Mouse (Mus musculus): Measurements from ENCODE around the gene Disp3.

Gene Disp3

GRCm38 (mm10) chr4:148214460-148215136 is 73.2 kb downstream of the Disp3 start:
- TF ChIP-seq GATA4 (IDR thresholded peaks at IDR 0.05; ENCODE audit: insufficient replicate concordance, low read length): no peak

GRCm38 (mm10) chr4:148204873-148205232 is 82.9 kb downstream of the Disp3 start:
- TF ChIP-seq GATA4 (IDR thresholded peaks at IDR 0.05; ENCODE audit: insufficient replicate concordance, low read length): no peak

DNA sequence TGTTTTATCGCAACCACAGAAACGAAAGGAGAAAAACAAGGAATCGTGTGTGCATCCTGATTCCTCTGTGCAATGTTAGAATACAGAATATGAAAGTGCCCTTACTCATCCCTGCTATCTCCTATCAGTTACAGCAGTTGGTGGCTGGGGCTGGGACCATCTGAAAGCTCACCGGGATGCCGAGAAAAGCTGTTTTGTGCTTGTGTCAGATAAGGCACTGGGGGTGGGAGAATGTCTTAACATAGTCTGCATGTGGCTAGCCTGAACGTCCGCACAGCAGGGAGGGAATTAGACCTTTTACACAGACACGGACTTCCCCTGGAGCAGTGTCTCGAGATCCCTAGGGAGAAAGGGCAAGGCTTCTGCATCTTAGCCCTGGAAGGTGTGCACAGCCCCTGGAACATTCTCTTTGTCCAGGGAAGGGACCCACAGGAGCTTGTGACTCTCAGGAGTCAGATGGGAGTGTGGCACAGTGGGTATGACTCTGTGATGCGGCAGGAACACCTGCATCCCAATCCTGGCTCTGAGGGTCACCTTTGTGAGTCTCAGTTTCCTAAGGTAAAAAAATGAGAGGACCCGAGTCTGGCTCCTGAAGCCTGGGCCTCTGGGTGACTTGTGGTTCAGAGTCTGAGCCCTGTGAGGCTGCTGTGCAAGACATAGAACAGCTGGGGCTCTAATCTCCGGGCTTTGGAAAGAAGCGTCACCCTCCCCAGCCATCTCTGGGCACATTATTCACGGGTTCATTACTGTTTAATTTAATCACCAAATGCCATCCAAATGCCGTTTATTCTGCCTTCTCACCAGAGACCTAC is 83.5 kb downstream of the Disp3 start:
- no peak for TF ChIP-seq GATA4 (IDR thresholded peaks at IDR 0.05; ENCODE audit: insufficient replicate concordance, low read length)

DNA sequence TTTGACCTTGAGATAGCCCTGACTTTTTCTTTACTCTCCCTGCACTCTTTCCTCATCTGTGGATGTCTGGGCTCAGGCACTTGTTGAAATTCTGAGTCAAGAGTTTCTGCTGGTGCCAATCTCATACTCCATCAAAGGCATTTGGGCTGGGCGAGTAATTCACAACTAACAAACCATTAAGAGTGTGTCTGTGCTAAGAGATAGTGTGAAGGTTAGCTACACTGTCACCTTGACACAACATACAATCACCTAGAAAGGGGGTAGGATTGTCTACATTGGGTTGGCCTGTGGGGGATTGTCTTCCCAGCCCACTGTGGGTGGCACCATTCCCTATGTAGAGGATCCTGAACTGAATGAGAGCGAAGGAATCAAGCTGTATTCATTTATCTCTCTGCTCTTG is 84.2 kb downstream of the Disp3 start:
- TF ChIP-seq GATA4 (IDR thresholded peaks at IDR 0.05; ENCODE audit: insufficient replicate concordance, low read length): no peak

DNA sequence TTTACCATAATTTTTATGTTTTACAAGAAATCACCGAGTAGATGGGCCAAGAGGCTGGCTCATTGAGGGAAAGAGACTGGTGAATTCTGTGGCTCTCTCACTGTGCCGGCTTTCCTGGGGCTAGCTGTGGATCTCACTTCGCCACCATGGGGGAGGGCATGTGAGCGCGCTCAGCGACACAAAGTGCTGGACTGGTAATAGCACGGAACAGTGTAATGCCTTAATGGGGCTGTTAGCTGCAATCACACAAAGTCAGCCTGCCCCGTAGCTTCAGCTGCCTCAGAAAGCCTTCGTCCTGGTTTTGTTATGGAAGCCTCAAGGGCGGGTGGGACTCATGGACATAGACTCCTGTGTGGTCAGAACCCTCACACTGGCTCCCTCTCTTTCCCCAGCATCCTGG is 89.0 kb downstream of the Disp3 start:
- TF ChIP-seq GATA4 (IDR thresholded peaks at IDR 0.05; ENCODE audit: insufficient replicate concordance, low read length): no peak

GRCm38 (mm10) chr4:148194400-148194799 is 93.4 kb downstream of the Disp3 start:
- no peak for TF ChIP-seq GATA4 (IDR thresholded peaks at IDR 0.05; ENCODE audit: insufficient replicate concordance, low read length)

DNA sequence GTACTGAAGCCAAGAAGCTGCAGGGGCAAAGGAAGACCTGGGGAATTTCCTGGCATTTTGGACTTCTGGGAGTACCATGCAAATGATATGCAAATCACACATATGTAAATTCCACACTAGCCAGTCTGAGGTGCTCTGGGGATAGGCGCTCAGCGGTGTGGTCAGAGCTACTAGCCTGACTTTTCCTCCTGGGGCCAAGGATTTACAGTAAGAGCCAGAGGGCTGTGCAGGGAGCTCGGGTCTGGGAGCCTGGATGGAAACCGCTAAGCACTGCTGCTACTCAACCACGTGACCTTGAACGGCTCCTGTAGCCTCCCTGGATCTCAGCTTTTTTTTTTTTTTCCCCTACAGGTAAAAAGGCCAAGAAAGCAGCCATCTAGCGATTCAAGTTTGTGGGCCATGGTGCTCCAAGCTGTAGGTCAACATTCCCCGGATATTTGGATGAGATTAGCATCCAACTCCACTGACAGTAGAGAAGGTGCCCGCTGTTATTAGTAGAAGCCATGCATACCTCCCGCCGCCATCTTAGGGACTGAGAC is 95.0 kb downstream of the Disp3 start:
- no peak for TF ChIP-seq GATA4 (IDR thresholded peaks at IDR 0.05; ENCODE audit: insufficient replicate concordance, low read length)
